Mouse (Mus musculus) E14TG2a.4 (cell line): ENCODE measurements around the gene Actr5.

ENCODE experiments used
- CTCF ChIP-seq: conservative IDR thresholded peaks from 2 replicates; pipeline ENCODE4 v1.5.1; 2014; ENCODE audit warnings: low read length
- NANOG ChIP-seq: IDR thresholded peaks from 2 replicates; pipeline ENCODE4 v1.6.1; 2014; ENCODE audit warnings: borderline replicate concordance, low read length, mixed read lengths
- POU5F1 ChIP-seq: IDR thresholded peaks from 2 replicates; pipeline ENCODE4 v1.6.1; 2014; ENCODE audit warnings: low read length, borderline replicate concordance

GRCm38 (mm10) chr2:158643791-158644190 is 19.1 kb downstream of the Actr5 start:
- no peak for TF ChIP-seq CTCF
- TF ChIP-seq NANOG: no peak
- no peak for TF ChIP-seq POU5F1
